Mouse (Mus musculus) testis, adult 2 months (tissue): ENCODE data around the gene Ctsll3.

Source experiments
- CTCF ChIP-seq: fragments of 200-500 bp; IDR thresholded peaks from 2 replicates; pipeline ENCODE4 v1.5.1; 2012; ENCODE audit warnings: low read depth, mild to moderate bottlenecking, inconsistent platforms, low read length, moderate library complexity; ENCODE audit not compliant: control insufficient read depth, insufficient read depth, insufficient replicate concordance
- POLR2A ChIP-seq: fragments of 200-500 bp; IDR thresholded peaks from 2 replicates; pipeline ENCODE4 v1.6.1; 2012; ENCODE audit warnings: low read depth, mild to moderate bottlenecking, inconsistent platforms, low read length, moderate library complexity; ENCODE audit not compliant: control insufficient read depth

DNA sequence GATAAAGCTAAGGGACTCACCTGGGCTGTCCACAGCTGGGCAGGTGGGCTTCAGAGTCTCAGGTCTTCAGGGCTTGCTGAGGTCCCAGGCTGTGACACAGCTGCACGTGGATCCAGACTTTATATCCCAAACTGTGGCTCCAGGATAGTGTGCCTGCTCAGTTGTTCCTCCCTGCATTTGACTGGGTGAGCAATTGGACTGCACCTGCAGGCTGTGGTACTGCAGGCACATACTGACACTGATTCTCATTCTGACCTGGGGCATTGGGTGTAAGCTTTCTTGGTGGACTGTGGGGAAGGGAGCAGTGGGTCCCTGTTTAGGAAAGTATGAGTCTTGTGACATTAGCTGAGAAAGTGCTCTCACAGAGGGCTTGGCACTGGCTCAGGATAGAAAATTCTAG is at the start of gene Ctsll3:
- TF ChIP-seq POLR2A = no peak
- no peak for TF ChIP-seq CTCF
